Mouse (Mus musculus) ovary, adult 18-20 months (tissue): ENCODE measurements around the gene App.

Experiments used
- DNase-seq: peaks from one replicate; pipeline ENCODE4 v3.0.0; 2022; ENCODE audit warnings: low spot score, mixed read lengths

Gene App

DNA sequence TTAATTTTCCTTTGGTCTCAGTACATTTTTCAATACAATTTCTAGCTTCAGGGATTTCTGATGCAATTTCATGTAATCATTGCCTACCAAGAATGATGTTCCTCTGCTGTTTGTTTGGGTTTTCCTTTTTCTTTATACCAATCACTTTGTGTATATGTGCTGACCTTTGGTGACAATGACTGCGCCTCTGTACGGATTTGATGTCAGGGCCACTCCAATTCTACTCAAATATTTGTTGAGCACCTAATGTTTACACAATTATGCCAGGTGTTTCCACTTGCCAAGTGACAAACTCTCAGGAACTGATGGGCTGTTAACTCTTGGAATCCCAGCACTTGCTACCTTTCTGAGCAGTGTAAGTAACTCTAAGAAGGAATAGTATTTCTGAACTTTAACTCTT, 98.2 kb downstream of the App start:
- DNase-seq: no peak

DNA sequence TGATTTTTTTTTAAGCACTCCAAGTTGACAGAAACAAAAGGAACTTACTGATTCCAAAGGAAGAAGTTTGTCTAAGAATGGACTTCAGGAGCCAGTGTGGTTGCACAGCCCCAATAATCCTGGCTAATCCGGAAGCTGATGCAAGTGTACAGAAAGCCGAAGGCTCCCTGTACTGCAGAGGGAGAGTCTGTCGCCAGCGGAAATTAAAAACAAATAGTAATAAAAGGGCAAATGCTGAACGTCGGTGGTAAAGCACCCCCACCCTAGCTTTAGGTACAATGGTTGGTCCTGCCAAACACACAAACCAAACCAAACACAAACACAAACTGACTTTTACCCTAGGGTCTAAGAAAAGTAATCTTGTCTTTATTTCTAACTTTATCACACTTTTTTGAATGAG, 98.7 kb downstream of the App start:
- DNase-seq: no peak

DNA sequence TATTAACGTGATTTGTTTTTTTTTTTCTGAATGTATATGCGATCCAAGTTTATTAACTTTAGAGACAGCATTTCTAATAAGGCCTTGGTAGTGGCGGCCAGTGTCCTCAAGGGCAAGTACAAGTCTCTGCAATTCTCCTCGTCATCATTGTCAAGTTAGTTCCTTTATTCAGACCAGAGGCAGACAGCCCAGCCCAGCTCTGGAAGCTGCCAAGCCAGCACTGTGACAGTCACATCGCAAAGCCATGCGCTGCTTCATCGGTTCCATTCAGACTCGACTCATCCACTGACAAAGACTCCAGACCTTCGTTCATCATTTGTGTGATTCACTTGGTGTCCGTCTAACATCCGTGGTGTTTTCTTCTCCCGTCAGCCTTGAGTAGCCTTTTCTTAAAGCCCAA, 100.9 kb downstream of the App start:
- DNase-seq: no peak

- no peak for DNase-seq
These were observed 101.8 kb downstream of the App start for GRCm38 (mm10) chr16:85071791-85072190.

DNA sequence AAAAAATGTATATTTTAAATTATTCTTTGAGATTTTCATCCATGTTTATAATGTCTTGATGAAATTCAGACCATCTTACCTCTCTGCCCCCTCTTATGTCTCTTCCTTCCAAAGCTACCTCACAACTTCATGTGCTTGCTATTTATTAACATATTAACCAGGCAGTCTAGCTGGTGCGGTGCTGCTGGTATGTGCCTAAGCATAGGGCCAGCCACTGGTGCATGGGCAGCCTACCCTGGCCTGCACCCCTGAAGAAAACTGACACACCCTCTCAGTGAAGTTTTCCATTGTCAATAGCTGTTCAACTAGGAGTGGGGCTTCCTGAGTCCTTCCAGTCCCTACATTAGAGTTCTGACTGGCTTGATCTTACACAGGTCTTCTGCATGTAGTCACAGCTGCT, 102.3 kb downstream of the App start:
- no peak for DNase-seq

- no peak for DNase-seq
These were observed 106.2 kb downstream of the App start for GRCm38 (mm10) chr16:85067254-85067893.

GRCm38 (mm10) chr16:85066227-85066626, 107.3 kb downstream of the App start:
- no peak for DNase-seq

DNA sequence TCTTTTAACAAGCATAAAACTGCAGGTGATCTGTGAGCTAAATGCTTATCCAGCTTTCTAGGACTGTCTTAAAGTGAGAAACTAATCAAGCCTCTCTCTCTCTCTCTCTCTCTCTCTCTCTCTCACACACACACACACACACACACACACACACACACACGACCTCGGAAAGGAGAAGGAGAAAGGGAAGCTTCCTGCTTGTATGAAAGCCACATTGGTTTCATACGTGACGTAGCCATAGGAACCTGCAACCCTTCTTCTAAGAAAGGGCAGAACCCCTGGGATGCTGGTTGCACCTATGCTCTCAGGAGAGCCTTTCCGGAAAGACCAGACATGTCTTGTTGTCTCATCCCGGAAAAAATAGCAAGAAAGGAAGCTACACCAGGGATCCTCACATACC, 108.8 kb downstream of the App start:
- DNase-seq: no peak

DNA sequence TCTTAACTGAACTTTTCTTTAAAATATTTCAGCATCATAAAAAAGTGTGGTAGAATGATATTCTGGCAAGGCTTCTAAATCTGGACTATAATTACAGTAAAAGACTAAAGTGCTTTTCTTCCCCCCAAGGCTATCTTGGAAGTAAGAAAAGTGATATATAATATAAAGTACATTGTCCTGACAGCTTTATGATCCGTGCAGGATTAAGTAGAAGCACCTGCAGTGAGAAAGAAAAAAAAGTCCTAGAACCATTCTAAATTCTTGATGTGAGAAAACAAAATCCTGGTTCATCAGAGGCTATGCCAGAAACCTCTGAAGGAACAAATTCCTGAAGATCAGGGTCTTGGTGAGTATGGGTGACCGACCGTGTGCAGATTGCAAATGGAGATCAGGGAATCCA, 110.8 kb downstream of the App start:
- DNase-seq: no peak

DNA sequence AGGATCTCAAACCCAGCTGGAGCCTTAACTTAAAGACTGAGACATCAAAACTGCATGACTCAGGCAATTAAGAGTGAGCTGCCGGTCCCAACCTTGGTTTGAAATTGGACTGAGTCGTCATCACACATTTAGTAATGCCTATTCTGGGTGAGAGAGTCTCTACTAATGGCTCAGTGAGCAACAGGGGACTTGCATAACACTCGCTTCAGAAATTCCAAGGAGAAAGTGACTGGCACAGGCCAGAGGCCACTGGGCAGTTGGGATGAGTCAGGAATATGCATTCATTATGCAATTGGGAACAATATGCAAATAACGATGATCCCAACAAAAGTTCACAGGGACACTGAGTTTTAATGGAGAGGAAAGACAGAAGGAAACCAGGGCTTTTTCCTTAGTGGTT, 111.8 kb downstream of the App start:
- no peak for DNase-seq

GRCm38 (mm10) chr16:85058138-85058537, 115.4 kb downstream of the App start:
- no peak for DNase-seq

DNA sequence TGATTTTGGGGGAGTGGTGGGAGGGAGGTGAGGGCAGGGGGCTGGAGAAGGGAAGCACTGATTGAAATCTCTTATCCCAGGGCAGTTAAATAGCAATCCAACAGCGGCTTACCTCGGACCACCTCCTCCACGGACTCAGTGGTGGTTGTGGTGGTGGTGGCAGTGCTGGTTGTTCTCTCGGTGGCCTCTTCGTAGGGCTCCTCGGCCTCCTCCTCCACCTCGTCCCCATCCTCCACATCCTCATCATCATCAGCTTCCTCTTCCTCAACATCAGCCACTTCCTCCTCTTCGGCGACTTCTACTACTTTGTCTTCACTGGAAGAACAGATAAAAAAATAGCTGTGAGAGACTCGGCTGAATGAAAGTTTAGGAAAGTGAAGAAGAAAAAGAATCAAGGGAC, 117.4 kb downstream of the App start:
- no peak for DNase-seq

DNA sequence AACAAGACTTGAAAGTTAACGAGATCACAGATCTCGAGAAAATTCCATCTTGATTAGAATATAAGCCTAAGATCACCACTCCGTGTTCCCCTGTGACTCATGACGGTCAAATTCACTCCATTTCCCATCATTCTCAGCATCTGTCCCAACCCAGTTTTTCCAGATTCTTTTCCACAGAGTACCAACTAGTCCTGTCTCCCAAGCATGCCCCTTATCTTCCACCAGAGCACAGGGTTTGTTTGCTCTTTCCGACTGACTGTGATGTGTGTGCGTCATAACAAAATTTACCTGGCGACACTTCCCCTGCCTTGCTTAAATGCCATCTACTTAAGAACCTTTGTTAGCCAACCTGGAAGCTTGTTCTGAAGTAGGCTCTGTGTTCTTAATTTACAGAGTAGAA, 119.6 kb downstream of the App start:
- no peak for DNase-seq

- DNase-seq: no peak
These were observed 126.3 kb downstream of the App start for GRCm38 (mm10) chr16:85047310-85047709.

DNA sequence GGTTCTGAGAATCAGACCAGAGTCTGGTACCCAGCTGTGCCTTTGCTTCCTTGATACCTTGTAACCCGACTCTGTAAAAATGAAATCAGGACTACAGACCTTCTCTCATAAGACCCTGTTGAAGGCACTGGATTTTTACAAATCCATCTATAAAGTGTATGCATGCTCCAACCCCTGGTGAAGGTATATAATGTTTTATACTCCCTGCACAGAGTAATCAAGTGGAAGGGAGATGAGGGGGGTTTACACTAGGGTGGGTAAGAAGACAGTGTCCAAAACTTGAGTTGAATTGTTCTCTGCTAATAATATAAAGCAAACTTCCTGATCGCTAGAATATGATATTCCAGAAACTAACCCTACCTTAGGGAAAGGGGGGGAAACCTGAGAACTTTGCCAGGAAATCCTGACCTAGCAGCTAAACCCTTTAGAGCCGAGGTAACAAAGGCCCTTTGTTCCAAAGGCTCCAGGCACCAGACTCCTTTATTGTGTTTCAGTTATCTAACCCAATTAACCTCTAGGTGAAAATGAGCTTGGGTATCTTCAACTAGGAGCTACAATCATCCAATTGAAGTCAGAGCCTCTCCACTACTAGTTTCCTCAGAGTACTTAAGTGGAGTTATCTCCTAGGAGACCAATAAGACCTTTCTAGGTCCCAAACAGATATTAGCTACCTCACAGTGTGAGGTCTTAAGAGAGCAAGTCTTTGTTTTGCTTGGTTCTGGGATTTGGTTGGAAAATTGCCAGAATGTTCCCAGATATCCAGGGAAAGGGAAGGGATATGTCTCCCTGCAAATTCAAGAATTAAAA, 132.2 kb downstream of the App start:
- DNase-seq: no peak

DNA sequence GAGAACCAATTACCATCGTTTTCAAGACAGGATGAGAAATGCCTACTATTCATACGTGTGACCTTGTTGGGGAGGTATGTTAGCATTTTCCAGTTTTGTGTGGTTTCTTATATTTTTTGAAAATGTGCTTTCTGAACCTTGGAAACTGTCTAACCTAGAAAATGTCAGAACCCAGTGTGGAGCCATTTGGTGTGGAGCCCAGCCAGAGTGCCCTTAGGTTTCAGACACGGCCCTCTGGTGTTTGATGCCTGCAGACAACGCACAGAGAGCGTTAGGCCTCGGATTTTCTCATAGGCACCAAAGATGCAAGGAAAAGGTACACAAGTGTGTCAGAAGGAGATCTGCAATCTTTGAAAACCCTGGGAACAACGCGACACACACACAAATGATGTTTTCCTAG, 134.8 kb downstream of the App start:
- DNase-seq: no peak

DNA sequence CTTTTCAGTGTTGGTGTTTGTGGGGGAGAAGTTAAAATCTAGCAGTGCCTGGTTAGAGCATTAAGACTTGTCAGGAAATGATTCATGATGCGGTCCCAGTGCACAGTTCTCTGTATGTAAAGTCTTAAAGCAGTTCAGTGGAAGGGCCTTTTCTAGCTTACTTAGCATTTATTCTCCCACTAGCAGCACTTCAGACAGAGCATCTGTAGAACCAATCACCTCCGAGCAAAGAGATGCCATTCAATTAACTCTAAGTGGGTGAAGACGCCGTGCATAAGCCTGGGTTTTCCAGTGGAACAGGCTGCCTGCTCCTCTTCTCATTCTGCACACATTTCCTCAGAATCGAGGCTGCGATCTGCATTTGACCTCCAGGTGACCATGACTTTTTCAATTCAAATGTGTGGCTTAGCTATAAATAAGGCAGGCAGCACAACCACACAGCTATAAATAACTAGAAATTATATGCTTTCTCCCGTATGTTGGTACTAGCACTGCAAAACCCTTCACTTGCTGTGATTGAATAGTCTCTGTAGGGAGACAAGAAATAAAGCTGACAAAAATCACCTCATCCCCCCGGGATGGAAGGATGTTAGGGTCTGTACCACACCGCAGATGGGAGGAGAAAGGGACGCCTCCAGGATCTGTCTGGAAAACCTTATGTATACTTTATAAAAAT, 135.5 kb downstream of the App start:
- DNase-seq: no peak

DNA sequence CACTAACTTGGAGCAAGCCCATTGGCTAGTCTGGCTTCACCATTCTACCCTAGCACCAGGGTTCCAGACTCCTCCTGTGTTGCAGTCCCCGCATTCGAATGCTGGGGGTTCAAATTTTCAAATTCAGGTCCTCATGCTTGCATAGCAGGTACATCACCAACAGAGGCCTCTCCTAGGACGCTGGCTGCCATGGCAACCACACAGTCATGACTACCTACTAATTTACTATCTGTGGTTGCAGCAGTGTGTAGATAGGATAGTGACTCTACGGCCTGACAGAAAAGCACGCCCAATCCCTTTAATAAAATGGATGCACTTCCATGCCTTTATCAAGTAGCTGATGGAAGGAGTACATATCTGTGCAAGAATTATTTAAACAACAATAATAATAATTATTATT, 137.8 kb downstream of the App start:
- no peak for DNase-seq

DNA sequence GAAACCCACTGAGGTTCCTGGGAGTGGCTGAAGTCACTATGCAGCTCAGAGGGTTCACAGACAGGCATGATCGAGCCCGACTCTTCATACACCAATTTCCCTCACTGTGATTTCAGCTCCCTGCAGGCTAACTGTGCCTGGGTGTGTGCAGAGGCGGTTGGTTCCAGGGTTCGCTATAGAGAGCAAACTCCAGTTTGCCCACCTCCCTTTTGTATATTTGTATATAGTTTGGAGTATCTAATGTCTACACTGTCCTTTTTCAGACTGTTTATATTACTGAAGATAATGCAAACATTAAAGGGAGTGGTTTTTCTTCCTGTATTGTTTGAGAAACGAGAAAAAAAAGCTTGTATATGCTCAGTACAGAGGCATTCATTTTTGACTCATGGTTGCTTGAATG, 139.8 kb downstream of the App start:
- no peak for DNase-seq

DNA sequence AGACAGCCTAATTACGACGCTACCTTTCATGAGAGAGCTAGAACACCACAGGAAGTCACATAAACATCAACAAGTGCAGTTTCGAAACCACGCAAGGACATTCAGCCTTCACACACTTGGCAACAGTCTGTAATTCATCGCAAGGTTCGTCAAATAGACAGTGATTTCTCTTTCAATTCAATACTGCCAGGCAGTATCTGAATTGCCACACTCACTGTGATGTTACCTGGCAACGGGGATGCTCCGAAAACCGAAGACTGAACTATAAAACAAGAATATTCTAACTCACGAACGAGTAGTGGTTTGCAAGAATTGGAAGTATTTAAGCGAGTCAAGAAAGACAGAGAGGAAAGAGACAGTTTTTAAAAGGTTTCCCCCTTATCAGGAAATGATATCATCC, 142.8 kb downstream of the App start:
- no peak for DNase-seq

GRCm38 (mm10) chr16:85028396-85028795, 145.2 kb downstream of the App start:
- no peak for DNase-seq

GRCm38 (mm10) chr16:85024706-85025105, 148.9 kb downstream of the App start:
- DNase-seq: no peak

GRCm38 (mm10) chr16:85023106-85023505, 150.5 kb downstream of the App start:
- DNase-seq: no peak
